Mouse (Mus musculus) E14TG2a.4 (cell line): Measurements from ENCODE around the gene Heatr5b.
A peak's percentile ranks its signal among the peaks of the same experiment; 100 is the strongest.

Source experiments
- H3K27me3 ChIP-seq: 2 replicates; pipeline ENCODE4 v1.6.1; 2014; ENCODE audit warnings: low read length, control low read depth; ENCODE audit not compliant: insufficient read depth
- H3K36me3 ChIP-seq: 2 replicates; pipeline ENCODE4 v1.6.1; 2014; ENCODE audit warnings: low read length, control low read depth; ENCODE audit not compliant: insufficient read depth
- H3K4me1 ChIP-seq: replicated peaks from 2 replicates; pipeline ENCODE4 v1.6.1; 2014; ENCODE audit warnings: low read depth, low read length, control low read depth
- H3K4me3 ChIP-seq: replicated peaks from 2 replicates; pipeline ENCODE4 v1.5.1; 2014; ENCODE audit warnings: mild to moderate bottlenecking, low read length
- H3K9me3 ChIP-seq: 2 replicates; pipeline ENCODE4 v1.6.1; 2014; ENCODE audit warnings: low read length, control low read depth
- CTCF ChIP-seq: conservative IDR thresholded peaks from 2 replicates; pipeline ENCODE4 v1.5.1; 2014; ENCODE audit warnings: low read length
- NANOG ChIP-seq: IDR thresholded peaks from 2 replicates; pipeline ENCODE4 v1.6.1; 2014; ENCODE audit warnings: borderline replicate concordance, low read length, mixed read lengths
- POU5F1 ChIP-seq: IDR thresholded peaks from 2 replicates; pipeline ENCODE4 v1.6.1; 2014; ENCODE audit warnings: low read length, borderline replicate concordance

The Heatr5b gene

GRCm38 (mm10) chr17:78834856-78835835 is at the start of gene Heatr5b, which contains the start of gene Gpatch11:
Gene Heatr5b (minus strand): TSS chr17:78835364.
Gene Gpatch11 (plus strand): TSS chr17:78835567.
- no peaks in the 10 kb centered on the region for H3K9me3 ChIP-seq
- H3K27me3 ChIP-seq, result no peaks in the 10 kb centered on the region
- H3K4me1 ChIP-seq, result peaks cover 10% of the 10 kb centered on the region
- peak within 1 kb of the TSS; percentile 94 for H3K4me3 ChIP-seq
- no peak for TF ChIP-seq CTCF
- no peak for TF ChIP-seq NANOG
- no peak for TF ChIP-seq POU5F1
- H3K36me3 ChIP-seq, result peaks cover 14% of the 10 kb centered on the region

- peaks cover 30% of the 10 kb centered on the region for H3K4me1 ChIP-seq
- peak overlapping the region; percentile 88; the same call in 1 of the 2 replicates for H3K4me3 ChIP-seq
- H3K27me3 ChIP-seq, result no peaks in the 10 kb centered on the region
- 0 out of 2 replicates have a peak, but pooled peaks cover 3% of the 10 kb centered on the region for H3K9me3 ChIP-seq
- TF ChIP-seq NANOG (no peak), CTCF (no peak), POU5F1 (no peak)
- H3K36me3 ChIP-seq, result peaks cover 5% of the 10 kb centered on the region; the same call in 1 of the 2 replicates
These were observed 48.1 kb upstream of the Heatr5b start for GRCm38 (mm10) chr17:78883291-78883690.

GRCm38 (mm10) chr17:78882401-78883112 is 47.4 kb upstream of the Heatr5b start, which contains the start of gene Eif2ak2:
Gene Eif2ak2 (minus strand): TSS chr17:78882573.
- Histone ChIP-seq H3K27me3 (no peaks in the 10 kb centered on the region), H3K4me1 (peaks cover 30% of the 10 kb centered on the region), H3K9me3 (0 out of 2 replicates have a peak, but pooled peaks cover 3% of the 10 kb centered on the region), H3K36me3 (peaks cover 11% of the 10 kb centered on the region), H3K4me3 (peak within 1 kb of the TSS; percentile 88)
- TF ChIP-seq POU5F1 (no peak), CTCF (no peak), NANOG (no peak)

GRCm38 (mm10) chr17:78881878-78882304 is 46.7 kb upstream of the Heatr5b start:
- Histone ChIP-seq H3K4me3 (peak overlapping the region; percentile 88), H3K4me1 (peaks cover 30% of the 10 kb centered on the region), H3K27me3 (no peaks in the 10 kb centered on the region), H3K9me3 (0 out of 2 replicates have a peak, but pooled peaks cover 3% of the 10 kb centered on the region), H3K36me3 (peaks cover 11% of the 10 kb centered on the region)
- no peak for TF ChIP-seq NANOG
- no peak for TF ChIP-seq CTCF
- no peak for TF ChIP-seq POU5F1

- TF ChIP-seq POU5F1 (no peak), CTCF (no peak), NANOG (no peak)
These were observed 38.7 kb upstream of the Heatr5b start for GRCm38 (mm10) chr17:78873886-78874285.

GRCm38 (mm10) chr17:78856243-78856642 is 21.1 kb upstream of the Heatr5b start:
- Histone ChIP-seq H3K27me3 (no peaks in the 10 kb centered on the region), H3K9me3 (no peaks in the 10 kb centered on the region), H3K4me3 (no peak overlapping the region), H3K36me3 (peaks cover 34% of the 10 kb centered on the region), H3K4me1 (no peaks in the 10 kb centered on the region)
- TF ChIP-seq NANOG, result no peak
- no peak for TF ChIP-seq POU5F1
- TF ChIP-seq CTCF, result no peak

More at GRCm38 (mm10) chr17:78873886-78874285, 38.7 kb upstream of the Heatr5b start:
- Histone ChIP-seq H3K4me3 (no peak overlapping the region), H3K4me1 (no peaks in the 10 kb centered on the region), H3K36me3 (peaks cover 27% of the 10 kb centered on the region), H3K27me3 (no peaks in the 10 kb centered on the region), H3K9me3 (no peaks in the 10 kb centered on the region)

GRCm38 (mm10) chr17:78842271-78842928 is 7.2 kb upstream of the Heatr5b start:
- H3K4me3 ChIP-seq, result no peak overlapping the region
- H3K27me3 ChIP-seq, result no peaks in the 10 kb centered on the region
- peaks cover 74% of the 10 kb centered on the region for H3K36me3 ChIP-seq
- no peaks in the 10 kb centered on the region for H3K9me3 ChIP-seq
- H3K4me1 ChIP-seq, result no peaks in the 10 kb centered on the region
- TF ChIP-seq POU5F1 (no peak), NANOG (no peak)

- H3K36me3 ChIP-seq, result peaks cover 20% of the 10 kb centered on the region
- peak overlapping the region; percentile 94 for H3K4me3 ChIP-seq
- H3K9me3 ChIP-seq, result no peaks in the 10 kb centered on the region
- peaks cover 10% of the 10 kb centered on the region for H3K4me1 ChIP-seq
- TF ChIP-seq CTCF, result no peak
- H3K27me3 ChIP-seq, result no peaks in the 10 kb centered on the region
These were observed 892 bp upstream of the Heatr5b start for GRCm38 (mm10) chr17:78836056-78836455.
